Mouse (Mus musculus) E14TG2a.4 (cell line): ENCODE measurements around the gene Ccn5.

Source experiments
- CTCF ChIP-seq: conservative IDR thresholded peaks from 2 replicates; pipeline ENCODE4 v1.5.1; 2014; ENCODE audit warnings: low read length
- NANOG ChIP-seq: IDR thresholded peaks from 2 replicates; pipeline ENCODE4 v1.6.1; 2014; ENCODE audit warnings: borderline replicate concordance, low read length, mixed read lengths

DNA sequence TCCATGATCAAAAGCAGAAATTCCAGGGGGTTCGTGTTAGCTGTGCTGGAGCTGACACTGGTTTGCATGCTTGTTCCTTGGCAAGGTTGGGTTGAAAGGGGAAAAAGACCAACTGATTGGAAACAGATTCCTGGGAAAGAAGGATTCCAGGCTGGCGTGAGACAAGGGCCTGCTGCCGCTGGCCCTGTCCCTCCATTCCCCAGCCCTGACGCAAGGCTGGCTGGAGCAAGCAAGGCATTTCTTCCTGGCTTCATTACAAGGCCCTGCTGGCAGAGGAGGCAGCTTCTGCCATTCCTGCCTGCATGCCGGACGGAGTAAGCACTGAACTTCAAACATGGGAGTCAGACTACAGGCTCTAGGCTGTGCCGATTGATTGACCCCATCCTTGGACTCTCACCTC lies 22.2 kb upstream of the Ccn5 start:
- TF ChIP-seq CTCF, result no peak
- no peak for TF ChIP-seq NANOG
